Mouse (Mus musculus): ENCODE data around the gene Slc9a9. TPM values are rescaled to one million over a fixed set of nuclear protein-coding genes. Genes with fewer than 3 reads are reported as not detected.

The Slc9a9 gene
- total RNA-seq, 2 experiments from 2014 or later: 2.0 TPM

- no peak for DNase-seq
- intact Hi-C loops (cut with DNase I): no loop called here
- no peak for TF ChIP-seq CTCF (IDR thresholded peaks at IDR 0.05)
- Histone ChIP-seq H3K27ac (no peak overlapping the region), H3K4me3 (no peak overlapping the region)
These were observed 436.1 kb downstream of the Slc9a9 start for GRCm38 (mm10) chr9:95105768-95106167.

DNA sequence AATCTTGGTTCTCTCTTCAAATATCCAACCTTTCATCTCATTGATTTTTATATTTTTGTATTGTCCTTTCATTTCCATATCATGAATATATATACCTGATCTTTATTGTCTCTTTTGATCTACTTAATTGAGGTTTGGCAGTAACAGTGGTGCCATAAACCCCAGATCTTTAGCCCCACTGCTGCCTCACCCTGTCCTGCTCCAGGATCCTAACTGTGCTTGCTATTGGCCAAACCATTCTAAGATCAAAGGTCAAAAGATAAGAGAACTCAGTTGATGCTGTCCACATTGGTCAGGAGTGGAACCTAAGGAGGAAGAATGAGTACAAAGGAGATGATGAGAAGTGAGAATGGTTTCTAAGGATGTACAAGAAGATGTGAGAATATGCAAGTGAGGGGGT is 440.1 kb downstream of the Slc9a9 start:
- Histone ChIP-seq H3K4me3 (no peak overlapping the region), H3K27ac (no peak overlapping the region)
- no peak for TF ChIP-seq CTCF (IDR thresholded peaks at IDR 0.05)
- no peak for DNase-seq
- intact Hi-C loops (cut with DNase I): no loop called here

DNA sequence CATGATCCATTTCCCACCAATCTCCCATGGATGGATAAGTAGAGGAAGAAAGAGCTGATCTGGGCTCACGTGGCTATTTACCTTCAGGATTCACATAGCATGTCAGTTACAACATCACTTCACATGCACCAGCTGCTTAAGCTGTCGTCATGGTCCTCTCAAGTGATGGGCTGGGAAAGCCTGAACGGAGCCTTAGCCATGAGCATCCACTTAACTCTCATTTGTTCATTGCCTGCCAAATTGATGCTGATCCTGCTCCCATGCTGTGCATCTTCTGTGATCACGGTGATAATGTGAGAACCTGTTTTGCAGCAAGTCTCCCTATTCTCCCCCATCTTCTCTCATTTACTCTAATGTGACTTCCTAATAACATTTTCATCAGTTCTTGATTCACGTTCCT is 441.1 kb downstream of the Slc9a9 start:
- no peak for TF ChIP-seq CTCF (IDR thresholded peaks at IDR 0.05)
- DNase-seq: no peak
- Histone ChIP-seq H3K4me3 (no peak overlapping the region), H3K27ac (no peak overlapping the region)
- intact Hi-C loops (cut with DNase I): no loop called here

- TF ChIP-seq CTCF (IDR thresholded peaks at IDR 0.05): no peak
- intact Hi-C loops (cut with DNase I): no loop called here
- Histone ChIP-seq H3K4me3 (no peak overlapping the region), H3K27ac (no peak overlapping the region)
- no peak for DNase-seq
These were observed 442.0 kb downstream of the Slc9a9 start for GRCm38 (mm10) chr9:95111732-95112131.

DNA sequence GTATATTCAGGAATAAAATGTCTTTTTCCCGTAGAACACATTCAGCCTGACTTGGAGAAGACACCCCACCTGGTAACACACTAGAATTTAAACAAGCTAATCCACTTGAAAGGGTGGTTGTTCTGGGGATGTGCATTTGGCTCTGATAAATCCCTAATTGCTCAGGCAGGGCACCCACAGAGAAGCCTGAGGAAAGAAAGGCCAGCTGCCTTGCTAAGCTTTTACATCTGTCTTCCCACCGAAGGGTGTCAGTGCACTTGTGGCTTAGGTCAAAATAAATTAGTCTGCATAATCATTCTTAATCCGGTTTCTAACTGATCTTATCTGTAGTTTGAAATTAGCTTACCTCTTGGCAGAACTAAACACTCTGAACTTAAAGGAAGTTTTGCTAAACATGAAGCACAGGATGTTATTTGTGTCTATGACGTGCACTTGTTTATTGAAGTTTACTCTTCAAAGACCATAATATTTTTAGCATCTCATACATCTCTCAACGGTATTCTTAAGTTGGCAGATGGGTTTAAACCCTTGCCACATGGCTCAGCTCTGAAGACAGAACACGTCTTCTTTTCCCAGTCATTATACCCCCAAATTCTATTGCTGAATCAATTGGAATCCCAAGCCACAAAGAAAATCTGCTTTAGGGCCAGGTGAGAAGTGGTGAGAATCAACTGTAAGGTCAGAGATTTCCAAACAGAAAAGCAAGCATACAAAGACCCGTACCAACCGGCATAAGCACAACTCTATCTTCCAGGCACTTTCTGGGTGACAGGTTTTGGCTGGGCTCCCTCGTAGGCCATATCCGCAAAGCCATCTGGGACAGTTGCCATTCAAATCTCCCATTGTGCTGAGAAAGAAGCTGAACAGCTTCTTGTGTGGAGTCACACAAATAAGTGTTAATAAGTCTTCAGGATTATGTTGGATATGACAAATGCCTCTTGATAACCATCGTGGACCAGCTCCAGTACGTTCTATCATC is 443.7 kb downstream of the Slc9a9 start:
- Histone ChIP-seq H3K27ac (no peak overlapping the region), H3K4me3 (no peak overlapping the region)
- no peak for DNase-seq
- intact Hi-C loops (cut with DNase I): no loop called here
- no peak for TF ChIP-seq CTCF (IDR thresholded peaks at IDR 0.05)

GRCm38 (mm10) chr9:95120062-95120461 is 450.4 kb downstream of the Slc9a9 start:
- no peak for DNase-seq
- intact Hi-C loops (cut with DNase I): no loop called here
- no peak overlapping the region for H3K27ac ChIP-seq
- no peak overlapping the region for H3K4me3 ChIP-seq
- TF ChIP-seq CTCF (IDR thresholded peaks at IDR 0.05): no peak

- Histone ChIP-seq H3K4me3 (no peak overlapping the region), H3K27ac (no peak overlapping the region)
- DNase-seq: no peak
- TF ChIP-seq CTCF (IDR thresholded peaks at IDR 0.05): no peak
- intact Hi-C loops (cut with DNase I): no loop called here
These were observed 451.6 kb downstream of the Slc9a9 start for GRCm38 (mm10) chr9:95121151-95121835.

DNA sequence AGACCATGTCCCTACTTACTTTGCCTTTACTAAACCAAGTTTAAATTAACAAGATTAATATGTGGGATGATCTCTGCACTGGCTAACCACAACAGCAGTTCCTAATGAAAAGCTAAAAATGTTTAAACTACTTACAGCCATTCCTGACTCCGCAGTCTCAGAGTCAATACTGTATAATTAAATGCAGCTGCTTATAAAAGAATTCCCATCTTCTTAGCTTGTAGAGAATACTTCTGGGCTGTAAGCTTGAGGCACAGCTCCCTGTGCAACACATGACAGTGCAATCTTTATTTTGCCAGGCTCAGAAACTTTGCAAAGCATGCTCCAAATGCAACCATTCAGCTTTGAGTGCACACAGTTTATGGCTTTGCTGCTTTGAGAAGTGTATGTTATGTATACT is 456.0 kb downstream of the Slc9a9 start:
- intact Hi-C loops (cut with DNase I): no loop called here
- Histone ChIP-seq H3K27ac (no peak overlapping the region), H3K4me3 (no peak overlapping the region)
- TF ChIP-seq CTCF (IDR thresholded peaks at IDR 0.05): no peak
- no peak for DNase-seq

DNA sequence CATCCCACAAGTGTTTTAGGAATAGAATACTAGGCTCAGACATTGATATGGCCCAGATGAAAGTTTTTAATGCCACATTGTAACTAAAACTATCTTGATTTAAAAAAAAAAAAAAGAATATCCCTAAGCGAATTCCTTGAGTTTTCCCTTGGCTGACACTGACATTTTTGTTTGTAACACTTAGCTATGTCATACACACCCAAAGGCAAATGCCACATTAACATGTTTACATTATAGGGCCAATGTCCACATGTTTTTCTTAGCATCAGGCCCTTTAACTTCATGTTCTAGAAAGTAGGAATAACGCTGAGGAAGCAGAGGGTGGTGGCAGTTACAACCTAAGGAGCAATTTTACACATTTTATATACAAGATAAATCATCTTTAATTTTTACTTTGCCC is 458.1 kb downstream of the Slc9a9 start:
- Histone ChIP-seq H3K27ac (no peak overlapping the region), H3K4me3 (no peak overlapping the region)
- no peak for DNase-seq
- no peak for TF ChIP-seq CTCF (IDR thresholded peaks at IDR 0.05)
- intact Hi-C loops (cut with DNase I): no loop called here

GRCm38 (mm10) chr9:95149206-95149729 is 479.6 kb downstream of the Slc9a9 start:
- Histone ChIP-seq H3K4me3 (no peak overlapping the region), H3K27ac (peak overlapping the region; percentile 71)
- no peak for DNase-seq
- no peak for TF ChIP-seq CTCF (IDR thresholded peaks at IDR 0.05)
- intact Hi-C loops (cut with DNase I): no loop called here

GRCm38 (mm10) chr9:95150096-95150495 is 480.4 kb downstream of the Slc9a9 start:
- Histone ChIP-seq H3K4me3 (no peak overlapping the region), H3K27ac (peak overlapping the region; percentile 71)
- DNase-seq: no peak
- TF ChIP-seq CTCF (IDR thresholded peaks at IDR 0.05): no peak
- intact Hi-C loops (cut with DNase I): no loop called here

DNA sequence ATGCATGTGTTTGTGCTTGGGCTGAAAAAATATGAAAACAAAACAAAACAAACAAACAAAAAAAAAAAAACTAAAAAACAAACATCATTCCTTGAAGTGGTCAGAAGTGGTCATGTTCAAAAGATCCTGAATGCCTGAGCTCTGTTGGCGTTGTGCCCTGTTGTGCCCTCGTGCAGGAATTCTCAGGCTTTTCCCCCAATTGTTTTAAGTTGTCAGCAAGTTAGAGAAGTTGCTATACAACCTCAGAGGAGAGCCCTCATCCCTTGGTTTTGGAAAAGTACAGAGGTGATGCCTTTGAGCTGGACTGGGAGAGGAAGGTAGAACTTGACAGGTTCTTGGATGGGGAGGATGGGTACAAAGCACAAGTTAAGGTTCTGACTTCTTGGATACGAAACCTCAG is 480.9 kb downstream of the Slc9a9 start:
- intact Hi-C loops (cut with DNase I): no loop called here

DNA sequence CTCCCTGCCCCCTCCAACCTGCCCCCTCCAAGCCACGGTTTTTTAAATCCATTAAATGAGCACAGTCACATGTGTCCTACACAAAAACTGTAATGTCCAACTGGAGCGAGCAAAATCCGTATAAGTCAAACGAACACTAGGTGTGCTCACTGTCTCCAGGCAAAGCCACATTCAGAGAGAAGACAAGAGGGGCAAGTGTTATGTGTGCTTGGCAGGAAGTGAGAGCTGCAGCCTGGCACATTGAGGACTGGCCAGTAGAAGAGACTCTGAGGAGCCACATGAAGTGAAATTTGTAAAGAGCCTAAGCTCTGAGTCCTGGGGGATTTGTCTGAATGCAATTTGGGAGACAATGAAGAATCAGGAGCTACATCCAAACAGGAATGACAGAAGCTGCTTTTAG is 481.3 kb downstream of the Slc9a9 start:
- intact Hi-C loops (cut with DNase I): no loop called here
- no peak for DNase-seq
- no peak for TF ChIP-seq CTCF (IDR thresholded peaks at IDR 0.05)
- H3K27ac ChIP-seq: no peak overlapping the region
- H3K4me3 ChIP-seq: no peak overlapping the region

More for the DNA sequence above, 480.9 kb downstream of the Slc9a9 start:
- Histone ChIP-seq H3K4me3 (no peak overlapping the region), H3K27ac (no peak overlapping the region)
- no peak for DNase-seq
- TF ChIP-seq CTCF (IDR thresholded peaks at IDR 0.05): no peak
